Mouse (Mus musculus): ENCODE results near the gene Zbtb41. TPM values are rescaled to one million over a fixed set of nuclear protein-coding genes. Genes with fewer than 3 reads are reported as not detected.
"Not testable (repeated sequence)": the region's sequence is repeated elsewhere in the genome, so short reads cannot be mapped to it uniquely, and the experiment has no call there.

The Zbtb41 gene
- polyA plus RNA-seq, 1 experiment = 7.7 TPM

DNA sequence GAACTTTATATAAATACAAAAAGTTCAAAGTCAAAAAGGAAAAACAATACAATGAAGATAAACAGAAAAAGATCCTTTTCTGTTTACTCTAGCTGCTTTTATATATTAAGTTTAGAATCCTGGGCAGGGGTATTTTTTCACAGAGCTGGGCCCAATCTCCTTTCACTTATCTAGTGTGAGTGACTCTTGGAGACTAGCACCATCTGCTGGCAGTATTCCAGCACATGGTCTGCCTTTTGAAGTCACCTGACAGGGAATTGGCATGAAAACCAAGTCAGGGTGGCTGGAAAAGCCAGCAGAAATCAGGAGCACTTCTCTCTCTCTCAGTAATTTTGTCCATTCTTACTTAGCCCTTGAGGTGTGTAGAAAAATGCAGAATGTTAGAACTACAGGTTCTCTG is 16.3 kb downstream of the Zbtb41 start:
- H3K4me1 ChIP-seq (ENCODE audit: control insufficient read depth, insufficient read depth, low read length) = no peaks in the 10 kb centered on the region
- H3K27ac ChIP-seq (ENCODE audit: insufficient read depth, low read length) = no peak overlapping the region
- no peaks in the 10 kb centered on the region for H3K27me3 ChIP-seq (ENCODE audit: control insufficient read depth, insufficient read depth, low read length)
- TF ChIP-seq POLR2A (IDR thresholded peaks at IDR 0.05; ENCODE audit: borderline replicate concordance, insufficient read depth, low read length) = no peak
- TF ChIP-seq CTCF (IDR thresholded peaks at IDR 0.05; ENCODE audit: borderline replicate concordance, insufficient read depth, low read depth, low read length) = no peak
- DNase-seq = no peak
- H3K4me3 ChIP-seq (replicated peaks; ENCODE audit: insufficient read depth, low read depth, low read length) = no peak overlapping the region

DNA sequence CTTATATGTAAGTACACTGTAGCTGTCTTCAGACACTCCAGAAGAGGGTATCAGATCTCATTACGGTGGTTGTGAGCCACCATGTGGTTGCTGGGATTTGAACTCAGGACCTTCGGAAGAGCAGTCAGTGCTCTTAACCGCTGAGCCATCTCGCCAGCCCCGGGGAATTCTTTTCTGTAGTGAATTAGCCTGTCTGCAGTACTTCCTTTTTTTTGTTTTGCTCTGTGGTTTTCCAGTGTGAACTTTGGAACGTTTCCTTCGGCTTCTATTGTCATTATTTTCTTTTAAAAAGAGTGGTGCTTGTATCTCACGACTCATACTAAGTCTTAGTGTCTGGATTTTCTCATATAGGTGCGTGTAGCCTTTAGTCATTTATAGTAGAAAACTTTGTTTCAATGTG is 21.0 kb downstream of the Zbtb41 start:
- not testable (repeated sequence) for H3K27ac ChIP-seq (ENCODE audit: insufficient read depth, low read length); H3K4me3 ChIP-seq (replicated peaks; ENCODE audit: insufficient read depth, low read depth, low read length); DNase-seq; H3K27me3 ChIP-seq (ENCODE audit: control insufficient read depth, insufficient read depth, low read length); H3K4me1 ChIP-seq (ENCODE audit: control insufficient read depth, insufficient read depth, low read length)
- WGBS = 83% methylated on average over 9 of the region's 9 CpGs

- no peak within 1 kb of the TSS for H3K27ac ChIP-seq (ENCODE audit: insufficient read depth, low read length)
- peak within 1 kb of the TSS; percentile 55 for H3K4me3 ChIP-seq (replicated peaks; ENCODE audit: insufficient read depth, low read depth, low read length)
- 0 out of 2 replicates have a peak, but pooled peaks cover 3% of the 10 kb centered on the region for H3K4me1 ChIP-seq (ENCODE audit: control insufficient read depth, insufficient read depth, low read length)
- no peaks in the 10 kb centered on the region for H3K27me3 ChIP-seq (ENCODE audit: control insufficient read depth, insufficient read depth, low read length)
- WGBS = under 1% methylated on average over 65 of the region's 65 CpGs
- DNase-seq = peak; percentile 85 to 88
- no peak for TF ChIP-seq POLR2A (IDR thresholded peaks at IDR 0.05; ENCODE audit: borderline replicate concordance, insufficient read depth, low read length)
- TF ChIP-seq CTCF (IDR thresholded peaks at IDR 0.05; ENCODE audit: borderline replicate concordance, insufficient read depth, low read depth, low read length) = no peak
Measured at GRCm38 (mm10) chr1:139454340-139455225, 32.5 kb downstream of the Zbtb41 start, which contains the start of gene Aspm. Aspm (plus strand) TSS chr1:139454772.

DNA sequence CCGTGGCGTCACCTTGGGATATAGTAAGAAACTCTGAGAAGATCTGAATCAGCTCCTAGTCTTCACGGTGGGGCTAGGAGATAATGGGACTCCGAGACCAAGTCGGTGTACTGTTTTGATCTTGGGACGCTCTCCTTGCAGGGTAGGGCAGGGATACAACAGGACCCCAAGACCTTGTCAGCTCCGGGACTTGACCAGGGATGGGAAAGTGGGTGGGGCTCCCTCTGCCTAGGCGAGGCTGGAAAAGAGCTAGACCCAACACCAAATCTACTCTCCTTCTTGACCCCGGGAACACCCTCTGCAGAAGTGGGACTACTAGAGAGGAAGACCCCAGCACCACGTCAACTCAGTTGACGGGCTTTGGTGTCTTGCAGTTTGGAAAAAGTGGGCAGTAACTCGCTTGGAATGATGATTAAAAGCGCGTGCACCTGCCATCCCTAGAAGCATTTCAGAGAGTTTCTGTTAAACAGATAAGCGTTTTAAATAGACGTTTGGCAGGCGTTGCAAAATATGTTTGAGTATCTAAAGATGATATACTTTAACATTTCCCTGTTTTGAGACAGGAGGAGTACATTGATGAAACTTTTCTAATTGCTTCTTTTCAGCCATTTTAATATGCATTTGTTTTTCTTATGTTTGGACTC is 33.3 kb downstream of the Zbtb41 start:
- H3K4me3 ChIP-seq (replicated peaks; ENCODE audit: insufficient read depth, low read depth, low read length) = peak overlapping the region; percentile 55
- H3K27ac ChIP-seq (ENCODE audit: insufficient read depth, low read length) = no peak overlapping the region
- DNase-seq = no peak
- TF ChIP-seq CTCF (IDR thresholded peaks at IDR 0.05; ENCODE audit: borderline replicate concordance, insufficient read depth, low read depth, low read length) (no peak), POLR2A (IDR thresholded peaks at IDR 0.05; ENCODE audit: borderline replicate concordance, insufficient read depth, low read length) (no peak)
- H3K4me1 ChIP-seq (ENCODE audit: control insufficient read depth, insufficient read depth, low read length) = 0 out of 2 replicates have a peak, but pooled peaks cover 3% of the 10 kb centered on the region
- H3K27me3 ChIP-seq (ENCODE audit: control insufficient read depth, insufficient read depth, low read length) = no peaks in the 10 kb centered on the region
- under 1% methylated on average over 17 of the region's 17 CpGs for WGBS

- H3K4me3 ChIP-seq (replicated peaks; ENCODE audit: insufficient read depth, low read depth, low read length) = no peak overlapping the region
- 85% methylated on average over 5 of the region's 5 CpGs for WGBS
- no peak overlapping the region for H3K27ac ChIP-seq (ENCODE audit: insufficient read depth, low read length)
- no peak for DNase-seq
- TF ChIP-seq POLR2A (IDR thresholded peaks at IDR 0.05; ENCODE audit: borderline replicate concordance, insufficient read depth, low read length) (no peak), CTCF (IDR thresholded peaks at IDR 0.05; ENCODE audit: borderline replicate concordance, insufficient read depth, low read depth, low read length) (no peak)
- no peaks in the 10 kb centered on the region for H3K4me1 ChIP-seq (ENCODE audit: control insufficient read depth, insufficient read depth, low read length)
- no peaks in the 10 kb centered on the region for H3K27me3 ChIP-seq (ENCODE audit: control insufficient read depth, insufficient read depth, low read length)
Measured at GRCm38 (mm10) chr1:139460807-139461206, 38.7 kb downstream of the Zbtb41 start.

- no peak for TF ChIP-seq POLR2A (IDR thresholded peaks at IDR 0.05; ENCODE audit: borderline replicate concordance, insufficient read depth, low read length)
- TF ChIP-seq CTCF (IDR thresholded peaks at IDR 0.05; ENCODE audit: borderline replicate concordance, insufficient read depth, low read depth, low read length) = no peak
- DNase-seq = peak in 1 of 2 experiments; percentile 5
- Histone ChIP-seq H3K4me3 (replicated peaks; ENCODE audit: insufficient read depth, low read depth, low read length) (peak overlapping the region; percentile 39), H3K4me1 (ENCODE audit: control insufficient read depth, insufficient read depth, low read length) (no peaks in the 10 kb centered on the region), H3K27ac (ENCODE audit: insufficient read depth, low read length) (no peak overlapping the region), H3K27me3 (ENCODE audit: control insufficient read depth, insufficient read depth, low read length) (no peaks in the 10 kb centered on the region)
- 36% methylated on average over 11 of the region's 11 CpGs for WGBS
Measured at GRCm38 (mm10) chr1:139465936-139466335, 43.8 kb downstream of the Zbtb41 start.

DNA sequence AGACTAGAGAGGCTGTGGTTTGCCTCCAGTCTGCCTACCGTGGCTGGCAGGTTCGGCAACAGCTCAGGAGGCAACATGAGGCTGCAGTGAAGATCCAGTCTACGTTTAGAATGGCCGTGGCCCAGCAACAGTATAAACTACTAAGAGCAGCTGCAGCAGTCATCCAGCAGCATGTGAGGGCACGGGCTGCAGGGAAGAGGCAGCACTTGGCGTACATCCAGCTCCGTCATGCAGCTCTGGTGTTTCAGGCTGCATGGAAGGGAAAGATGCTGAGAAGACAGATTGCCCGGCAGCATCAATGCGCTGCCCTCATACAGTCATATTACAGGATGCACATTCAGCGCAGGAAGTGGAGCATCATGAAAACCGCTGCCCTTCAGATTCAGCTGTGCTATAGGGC is 56.8 kb downstream of the Zbtb41 start:
- H3K27ac ChIP-seq (ENCODE audit: insufficient read depth, low read length) = no peak overlapping the region
- H3K4me1 ChIP-seq (ENCODE audit: control insufficient read depth, insufficient read depth, low read length) = no peaks in the 10 kb centered on the region
- DNase-seq = no peak
- 55% methylated on average over 11 of the region's 11 CpGs for WGBS
- no peaks in the 10 kb centered on the region for H3K27me3 ChIP-seq (ENCODE audit: control insufficient read depth, insufficient read depth, low read length)
- H3K4me3 ChIP-seq (replicated peaks; ENCODE audit: insufficient read depth, low read depth, low read length) = no peak overlapping the region
- TF ChIP-seq CTCF (IDR thresholded peaks at IDR 0.05; ENCODE audit: borderline replicate concordance, insufficient read depth, low read depth, low read length) (no peak), POLR2A (IDR thresholded peaks at IDR 0.05; ENCODE audit: borderline replicate concordance, insufficient read depth, low read length) (no peak)

DNA sequence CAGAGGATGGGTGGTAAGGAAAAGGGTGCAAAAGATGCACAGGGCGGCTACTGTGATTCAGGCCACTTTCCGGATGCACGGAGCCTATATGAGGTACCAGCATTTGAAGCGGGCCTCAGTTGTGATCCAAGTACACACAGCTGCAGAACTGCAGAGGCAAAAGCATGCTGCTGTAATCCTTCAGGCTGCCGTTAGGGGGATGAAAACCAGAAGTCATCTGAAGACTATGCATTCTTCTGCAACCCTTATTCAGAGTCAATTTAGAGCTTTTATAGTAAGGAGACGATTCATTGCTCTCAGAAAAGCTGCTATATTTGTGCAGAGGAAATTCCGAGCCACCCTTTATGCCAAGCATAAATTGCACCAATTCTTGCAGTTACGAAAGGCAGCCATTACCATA is 58.2 kb downstream of the Zbtb41 start:
- WGBS = 91% methylated on average over 8 of the region's 8 CpGs
- no peaks in the 10 kb centered on the region for H3K4me1 ChIP-seq (ENCODE audit: control insufficient read depth, insufficient read depth, low read length)
- TF ChIP-seq CTCF (IDR thresholded peaks at IDR 0.05; ENCODE audit: borderline replicate concordance, insufficient read depth, low read depth, low read length) = no peak
- TF ChIP-seq POLR2A (IDR thresholded peaks at IDR 0.05; ENCODE audit: borderline replicate concordance, insufficient read depth, low read length) = no peak
- H3K27ac ChIP-seq (ENCODE audit: insufficient read depth, low read length) = no peak overlapping the region
- no peak for DNase-seq
- H3K4me3 ChIP-seq (replicated peaks; ENCODE audit: insufficient read depth, low read depth, low read length) = no peak overlapping the region
- no peaks in the 10 kb centered on the region for H3K27me3 ChIP-seq (ENCODE audit: control insufficient read depth, insufficient read depth, low read length)
